Mouse (Mus musculus) G1E (cell line): ENCODE measurements around the gene Mecom.

Source experiments
- CTCF ChIP-seq: IDR thresholded peaks from 2 replicates; pipeline ENCODE4 v1.5.1; 2012; ENCODE audit warnings: low read depth, low read length, inconsistent platforms, mixed read lengths
- GATA1 ChIP-seq: IDR thresholded peaks from 2 replicates; pipeline ENCODE4 v1.6.1; 2012; ENCODE audit warnings: borderline replicate concordance, low read length, inconsistent platforms, mixed read lengths
- GATA2 ChIP-seq: IDR thresholded peaks from 2 replicates; pipeline ENCODE4 v1.6.1; 2012; ENCODE audit warnings: low read depth, low read length, inconsistent platforms, borderline replicate concordance
- TAL1 ChIP-seq: conservative IDR thresholded peaks from 2 replicates; pipeline ENCODE4 v1.6.1; 2012; ENCODE audit warnings: low read depth, low read length, inconsistent platforms, mixed read lengths

DNA sequence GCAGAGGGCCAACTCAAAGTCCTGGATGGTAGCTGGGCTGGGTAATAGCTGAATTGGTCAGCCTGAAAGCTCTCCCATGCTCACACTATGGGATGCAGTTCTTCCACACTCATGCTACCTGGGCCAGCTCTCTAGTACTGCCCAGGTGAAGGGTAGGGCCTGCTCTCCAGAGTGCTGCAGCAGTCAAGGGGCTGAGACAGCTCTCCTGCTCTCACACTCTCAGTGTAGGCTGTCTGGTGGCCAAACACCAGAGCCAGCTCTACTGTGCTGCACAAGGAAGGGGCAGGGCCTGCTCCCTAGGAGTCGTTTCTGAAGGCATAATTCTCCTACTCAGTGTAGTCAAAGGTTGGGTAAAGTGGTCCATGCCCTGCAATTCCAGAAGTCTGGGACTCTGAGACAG, 28.4 kb downstream of the Mecom start:
- TF ChIP-seq CTCF: no peak
- no peak for TF ChIP-seq GATA1
- no peak for TF ChIP-seq TAL1
- no peak for TF ChIP-seq GATA2
